Mouse (Mus musculus) gastrocnemius, postnatal 36 days (tissue): ENCODE measurements around the gene Snip1. TPM values are rescaled to one million over a fixed set of nuclear protein-coding genes. Genes with fewer than 3 reads are reported as not detected.
A peak's percentile ranks its signal among the peaks of the same experiment; 100 is the strongest.

Source experiments
- DNase-seq, 2 experiments: peaks; one replicate each; pipeline ENCODE4 v3.0.0; 2022
- intact Hi-C: fragments of 180-260 bp; cut with DNase I; formaldehyde crosslinking; loops from one replicate; pipeline ENCODE4 v1.15.1; 2025
- total RNA-seq, 2 experiments: library from RNA; stranded (reverse); gene quantifications; 2 replicates each; pipeline ENCODE4 v1.2.3; 2021

Gene Snip1
- total RNA-seq, 2 experiments from 2014 or later, result 3.5 to 4.1 TPM

DNA sequence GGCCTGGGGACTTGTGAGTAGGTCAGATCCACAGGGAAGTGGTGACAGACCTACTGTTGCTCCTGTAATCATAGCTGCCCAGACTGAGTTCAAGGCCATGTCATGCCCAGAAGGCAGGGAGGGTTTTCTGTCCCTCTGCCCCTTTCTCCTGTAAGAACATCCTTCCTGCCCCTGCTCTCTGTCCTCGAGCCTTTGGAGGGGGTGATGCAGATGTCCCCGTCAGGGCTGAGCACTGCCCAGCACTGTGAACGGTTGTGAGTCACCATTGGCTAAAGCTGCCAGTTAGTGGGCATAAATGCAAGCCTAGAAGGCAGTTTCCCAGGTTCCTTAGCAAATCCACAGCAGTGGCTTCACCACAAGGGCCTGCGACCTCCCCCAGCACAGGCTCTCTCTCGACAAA, 26.6 kb downstream of the Snip1 start:
- no peak for DNase-seq
- intact Hi-C loops, result no loop called here

DNA sequence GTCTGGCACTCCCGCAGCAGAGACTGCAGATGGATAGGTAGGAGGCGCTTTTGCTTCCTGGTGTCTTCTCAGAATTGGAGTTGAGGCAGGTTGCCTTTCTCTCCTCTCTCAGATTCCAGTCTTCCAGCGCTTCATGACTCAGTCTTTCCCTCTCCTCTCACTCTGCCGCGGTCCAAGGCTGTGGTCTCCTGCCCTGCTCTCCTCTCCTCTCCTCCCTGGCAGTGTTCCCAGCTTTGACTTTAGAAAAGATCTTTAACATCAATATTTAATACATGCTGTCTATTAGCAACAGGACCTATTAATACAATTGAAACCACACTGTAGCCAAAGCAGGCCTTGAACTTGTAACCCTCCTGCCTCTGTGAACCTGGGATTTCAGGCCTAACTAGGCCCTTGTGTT, 29.6 kb downstream of the Snip1 start:
- DNase-seq, result no peak
- intact Hi-C loops, result no loop called here

DNA sequence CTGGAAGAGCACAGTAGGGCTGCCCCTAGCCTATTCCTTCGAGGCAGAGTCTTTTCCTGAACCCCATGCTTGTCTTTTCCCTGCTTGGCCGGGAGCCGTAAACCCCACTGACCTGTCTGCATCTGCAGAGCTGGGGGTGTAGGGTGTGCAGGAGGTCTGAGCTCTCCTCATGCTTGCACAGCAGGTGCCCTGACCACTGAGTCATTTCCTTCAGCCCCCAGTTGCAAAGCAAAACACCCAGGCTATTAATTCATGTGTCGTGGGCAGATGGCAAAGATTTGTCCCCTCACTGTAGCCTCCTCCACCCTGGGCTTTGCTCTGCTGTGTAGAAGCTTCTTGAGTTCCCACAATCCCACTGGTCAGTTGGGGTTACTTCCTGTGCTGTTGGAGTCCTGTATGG, 30.9 kb downstream of the Snip1 start:
- no peak for DNase-seq
- intact Hi-C loops, result no loop called here

DNA sequence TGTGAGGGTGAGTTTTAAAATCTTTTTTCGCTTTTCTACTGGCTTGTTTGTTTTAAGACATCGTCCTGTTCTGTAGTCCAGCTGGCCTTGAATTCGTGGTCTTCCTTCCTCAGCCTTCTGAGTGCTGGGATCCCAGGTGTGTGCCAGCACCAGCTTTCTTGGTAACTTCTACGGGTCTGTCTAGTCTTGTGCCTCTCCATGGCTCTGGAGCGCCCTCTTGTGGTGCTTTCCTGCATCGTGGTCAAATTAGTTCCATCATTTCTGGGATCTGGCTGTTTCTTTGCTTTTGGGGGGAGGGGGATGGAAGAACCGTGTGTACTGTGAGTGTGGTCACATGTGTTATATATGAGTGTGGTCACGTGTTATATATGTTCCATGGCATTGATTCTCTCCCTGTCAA, 33.0 kb downstream of the Snip1 start:
- peak; percentile 72 for DNase-seq
- intact Hi-C loops, result loop anchor here (2.0 kb wide), 1 partner anchor 157 kb away; no protein-coding TSS in a partner anchor

DNA sequence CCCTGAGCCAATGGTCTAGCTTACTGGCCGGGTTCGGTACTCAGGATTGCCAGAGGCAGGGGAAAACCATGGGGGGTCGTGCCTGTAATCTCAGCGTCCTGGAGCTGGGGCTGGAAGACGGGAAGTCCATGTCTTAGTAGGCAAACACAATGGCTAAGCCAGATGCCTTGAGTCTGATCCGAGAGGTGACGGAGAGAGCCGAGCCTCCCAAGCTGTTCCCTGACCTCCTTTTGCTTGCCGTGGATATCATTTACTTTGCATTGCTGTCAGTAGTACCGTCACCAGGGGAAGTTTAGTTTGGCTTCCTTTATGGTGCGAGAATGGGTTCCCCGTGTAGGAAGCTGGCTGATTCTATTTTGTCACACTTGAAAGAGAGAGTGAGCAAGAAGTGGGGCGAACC, 34.9 kb downstream of the Snip1 start:
- intact Hi-C loops, result no loop called here

DNA sequence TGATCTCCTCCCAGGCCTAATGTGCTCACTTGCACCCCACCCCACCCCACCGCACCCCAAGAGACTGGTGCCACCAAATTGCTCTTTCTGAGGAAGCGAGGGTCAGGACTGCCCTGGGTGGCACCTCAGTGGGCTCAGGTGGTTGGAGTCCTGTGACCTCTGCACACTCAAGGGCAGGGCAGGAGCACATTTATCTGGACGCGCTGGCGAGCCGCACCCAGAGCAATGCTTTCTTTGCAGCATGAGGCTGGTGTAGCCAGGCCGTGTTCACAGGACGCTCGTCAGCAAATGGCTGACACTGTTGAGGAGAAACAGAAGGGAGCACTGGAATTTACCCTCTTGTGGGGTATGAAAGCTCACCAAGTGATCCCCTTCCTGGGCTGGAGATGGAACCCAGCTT, 38.9 kb downstream of the Snip1 start:
- intact Hi-C loops, result no loop called here
- DNase-seq, result no peak

More for the DNA sequence above, 34.9 kb downstream of the Snip1 start:
- DNase-seq, result no peak

DNA sequence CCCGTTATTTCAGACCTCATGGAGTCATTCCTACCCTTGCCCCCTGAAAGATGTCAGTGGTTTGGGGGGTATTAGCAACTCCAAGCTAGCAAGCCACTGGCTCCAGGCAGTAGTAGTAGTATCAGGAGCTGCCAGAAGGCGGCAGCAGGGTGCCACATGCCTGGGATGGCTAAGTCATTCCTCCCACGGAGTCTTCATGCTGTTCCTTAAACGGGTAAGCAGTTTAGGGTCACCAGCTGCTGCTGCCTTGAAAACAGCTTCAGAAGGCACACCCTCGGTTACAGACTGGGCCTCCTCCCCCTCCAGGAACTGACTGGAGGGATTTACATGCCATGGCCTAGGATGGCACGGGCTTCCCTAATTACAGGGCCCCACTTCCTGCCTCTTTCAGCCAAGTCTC, 48.2 kb downstream of the Snip1 start:
- peak; percentile 83 for DNase-seq
- intact Hi-C loops, result no loop called here

DNA sequence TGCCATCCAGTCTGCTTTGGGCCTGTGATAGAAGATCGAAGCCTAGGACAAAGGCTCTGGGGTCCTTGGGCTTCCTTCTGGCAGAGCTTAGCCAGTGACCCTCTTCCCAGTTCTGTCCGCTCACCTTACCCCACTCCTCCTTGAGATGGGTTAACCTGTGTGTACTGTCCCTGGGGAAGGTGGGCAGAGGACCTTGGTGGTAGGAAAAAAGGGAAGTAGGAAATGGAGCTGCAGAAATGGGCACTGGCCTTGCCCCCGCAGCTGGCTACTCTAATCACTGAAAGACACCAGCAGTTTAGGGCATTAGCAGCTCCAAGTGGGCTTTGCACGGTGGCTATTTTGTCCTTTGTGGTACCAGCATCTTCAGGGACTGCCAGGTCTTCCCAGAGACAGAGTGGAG, 48.6 kb downstream of the Snip1 start:
- intact Hi-C loops, result no loop called here
- no peak for DNase-seq

DNA sequence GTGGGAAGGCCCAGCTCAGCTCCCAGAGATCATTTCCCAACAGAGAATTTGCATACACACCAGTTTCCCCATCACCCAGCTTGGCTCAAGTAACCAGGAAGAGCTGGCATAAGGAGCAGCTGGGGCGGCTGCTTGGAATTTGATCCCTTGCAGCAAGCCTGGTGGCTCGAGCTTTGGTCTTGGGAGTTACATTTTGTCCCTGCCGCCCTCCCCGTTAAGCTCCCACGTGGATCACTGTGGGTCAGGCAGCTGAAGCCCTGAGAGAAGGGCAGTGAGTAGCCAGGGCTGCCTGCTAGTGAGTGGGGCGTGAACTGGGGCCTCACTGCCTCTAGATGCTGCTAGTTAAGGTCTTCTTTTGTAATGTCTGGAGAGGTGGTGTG, 49.2 kb downstream of the Snip1 start:
- peak; percentile 53 to 54 for DNase-seq
- intact Hi-C loops, result no loop called here

DNA sequence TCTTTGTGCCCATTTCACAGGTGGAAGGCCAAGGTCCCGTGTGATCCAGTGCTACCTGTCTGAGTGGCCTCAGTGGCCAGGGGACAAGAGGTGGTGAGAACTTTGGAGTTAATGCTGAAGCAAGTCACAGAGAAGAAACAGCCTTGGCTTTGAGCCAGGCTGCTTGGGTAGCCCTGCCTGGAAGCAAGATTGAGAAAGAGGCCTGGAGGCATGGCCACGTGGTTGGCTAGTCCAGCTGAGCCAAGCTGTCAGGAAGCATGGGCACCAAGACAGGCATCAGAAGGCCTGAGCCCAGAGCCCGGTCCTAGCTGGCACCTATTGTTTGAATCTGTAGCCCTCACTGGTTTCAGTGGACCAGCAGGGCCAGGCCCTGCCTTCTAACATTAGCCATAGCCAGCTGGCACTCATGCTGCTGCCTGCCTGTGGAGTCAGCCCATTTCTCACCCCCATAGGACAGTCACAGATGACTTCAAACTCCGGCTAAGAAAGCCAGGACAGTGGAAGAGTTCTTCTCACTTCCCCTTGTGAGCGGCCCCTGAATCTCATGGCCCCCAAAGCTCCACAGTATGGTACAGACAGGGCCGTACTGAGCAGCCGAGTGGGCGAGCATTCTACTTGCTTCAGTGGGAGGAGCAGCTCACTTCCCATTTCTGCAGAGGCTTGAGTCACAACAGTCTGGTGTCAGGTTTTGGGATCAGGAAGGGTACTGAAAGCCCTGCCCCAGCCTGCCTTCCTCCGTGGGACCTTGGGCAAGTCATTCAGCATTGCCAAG, 49.8 kb downstream of the Snip1 start:
- intact Hi-C loops, result no loop called here
- peak; percentile 57 to 58 for DNase-seq

DNA sequence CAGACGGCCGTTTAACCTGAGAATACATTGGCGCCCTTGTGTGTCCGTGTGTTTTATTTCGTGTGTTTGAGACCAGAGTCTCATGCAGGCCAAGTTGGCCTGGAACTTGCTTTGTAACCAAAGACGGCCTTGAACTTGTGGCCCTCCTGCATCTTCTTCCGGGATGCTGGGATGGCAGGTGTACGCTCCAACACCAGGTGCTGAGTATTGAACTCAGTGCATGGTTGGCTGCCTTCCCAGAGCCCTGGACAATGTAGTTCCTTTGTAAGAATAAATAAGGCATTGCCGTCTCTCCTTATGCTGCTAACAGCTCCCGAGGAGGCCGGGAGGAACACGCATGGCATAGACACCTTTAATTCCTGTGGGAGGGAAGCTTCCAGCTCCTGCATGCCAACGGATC, 50.5 kb downstream of the Snip1 start:
- intact Hi-C loops, result no loop called here
- no peak for DNase-seq

DNA sequence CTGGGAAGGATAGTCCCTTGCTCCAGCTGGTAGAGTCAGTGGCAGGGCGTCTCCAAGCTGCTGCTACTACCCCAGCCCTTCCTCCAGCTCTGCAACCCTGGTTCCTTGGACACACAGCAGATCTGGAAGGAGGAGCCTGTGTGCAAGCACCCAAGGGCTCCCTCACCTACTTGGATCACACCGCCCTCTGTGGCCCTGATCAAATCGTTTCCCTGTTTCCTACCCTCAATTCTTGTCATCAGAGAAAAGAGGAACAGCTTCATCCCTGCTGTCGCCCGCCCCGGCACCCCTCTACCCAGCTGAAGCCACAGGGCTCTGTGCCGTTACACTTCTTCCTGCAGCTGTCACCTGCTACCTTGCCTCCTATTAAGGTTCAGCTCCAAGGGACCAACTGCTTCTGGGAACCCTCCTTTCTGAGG, 51.4 kb downstream of the Snip1 start:
- intact Hi-C loops, result no loop called here
- no peak for DNase-seq

DNA sequence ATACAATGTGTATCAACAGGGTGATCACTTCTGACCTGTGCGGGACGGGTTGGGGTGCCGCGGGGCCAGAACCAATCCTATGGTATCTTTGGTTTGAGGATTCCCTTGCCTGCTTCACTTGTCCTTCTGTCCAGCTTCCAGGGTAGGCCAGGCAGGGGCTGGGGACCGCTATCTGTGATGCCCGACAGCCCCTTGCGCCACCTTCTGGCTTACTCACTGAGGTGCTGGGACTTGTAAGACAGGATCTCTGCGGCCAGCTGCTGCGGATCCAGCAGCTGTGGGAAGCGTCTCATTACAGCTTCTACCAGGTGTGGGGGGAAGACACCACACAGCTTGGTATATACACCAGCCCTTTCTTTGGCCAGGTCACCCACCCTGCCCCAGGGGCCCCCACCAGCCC, 52.6 kb downstream of the Snip1 start:
- DNase-seq, result no peak

DNA sequence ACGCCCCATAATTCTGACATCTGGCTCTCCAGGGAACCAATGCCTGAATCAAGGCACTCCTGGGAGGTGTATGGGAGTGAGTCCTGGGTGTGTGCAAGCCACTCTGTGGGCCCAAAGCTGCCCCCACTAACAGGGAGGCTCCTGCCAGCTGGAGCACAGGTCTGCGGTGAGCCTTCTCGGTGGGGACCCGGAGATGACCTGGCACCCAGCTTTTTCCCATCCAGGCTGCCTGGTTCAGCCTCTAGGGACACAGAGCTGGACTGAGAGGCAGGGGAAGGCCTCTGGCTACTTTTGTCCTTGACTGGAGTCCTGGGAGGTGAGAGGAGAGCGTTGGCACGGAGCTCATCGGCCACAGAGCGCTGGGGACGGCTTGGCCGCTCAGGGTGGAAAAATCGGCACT, 53.2 kb downstream of the Snip1 start:
- DNase-seq, result no peak
- intact Hi-C loops, result no loop called here

More for the DNA sequence above, 52.6 kb downstream of the Snip1 start:
- intact Hi-C loops, result no loop called here

DNA sequence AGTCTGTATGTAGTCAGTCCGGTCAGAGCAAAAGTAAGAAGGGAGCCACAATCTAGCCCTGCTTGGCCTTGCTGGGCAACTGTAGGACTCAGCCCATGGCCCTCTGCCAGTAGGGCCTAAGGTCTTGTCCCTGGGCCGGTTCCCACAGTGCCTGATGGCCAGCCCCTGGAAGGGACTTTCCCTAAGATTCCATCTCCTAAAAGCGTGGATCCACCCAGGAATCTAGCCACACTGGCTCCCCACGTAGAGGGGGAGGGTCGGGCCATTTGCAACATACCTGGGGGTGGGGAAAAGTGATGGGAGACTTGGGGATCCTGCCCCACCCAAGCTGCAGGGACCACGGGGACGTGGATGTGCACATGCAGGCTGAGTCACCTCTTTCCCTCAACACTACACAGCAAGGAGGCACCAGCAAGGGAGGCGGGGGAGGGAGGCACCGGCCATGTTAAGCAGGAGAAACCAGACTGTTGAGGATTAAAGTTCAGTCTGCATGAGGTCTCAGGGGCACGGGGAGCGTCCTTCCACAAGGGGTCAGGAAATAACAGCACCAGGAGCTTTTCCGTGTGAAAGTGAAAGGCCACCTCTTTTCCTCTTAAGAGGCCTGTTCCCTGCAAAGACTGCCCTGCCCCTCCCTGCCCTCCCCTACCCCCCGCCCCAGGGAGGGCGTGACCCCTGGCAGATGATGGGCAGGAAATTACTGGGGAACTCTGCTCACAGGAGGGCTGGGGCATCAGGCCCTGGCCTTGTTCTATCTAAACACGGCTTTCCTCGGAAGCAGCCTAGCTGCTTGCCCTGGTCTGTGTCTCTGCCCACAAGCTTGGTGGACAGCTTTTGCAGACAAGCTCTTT, 56.2 kb downstream of the Snip1 start:
- DNase-seq, result peak; percentile 56 to 62
- intact Hi-C loops, result no loop called here

DNA sequence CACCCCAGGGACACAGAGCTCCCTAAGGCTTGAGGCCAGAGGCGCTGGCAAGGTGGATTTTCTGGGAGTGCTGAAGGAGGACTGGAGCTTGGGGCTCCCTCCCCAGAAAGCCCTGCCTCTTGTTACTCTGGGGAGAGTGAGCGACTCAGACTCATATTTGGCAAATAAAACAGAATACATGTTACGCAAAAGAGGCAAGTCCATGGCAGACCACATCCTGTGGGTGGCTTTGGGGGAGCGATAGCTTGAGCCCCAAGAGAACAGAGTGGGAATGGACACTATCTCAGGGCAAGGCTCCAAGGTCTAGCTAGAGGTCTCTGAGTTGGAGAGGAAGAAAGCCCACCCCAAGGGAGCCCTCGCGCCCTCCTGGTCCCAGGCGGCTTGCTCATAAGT, 56.8 kb downstream of the Snip1 start:
- peak; percentile 54 to 57 for DNase-seq
- intact Hi-C loops, result no loop called here

Other genes with a start within 250 kb of the Snip1 start
- 1 to 10 TPM; 6.1 to 9.4 TPM for gene Yrdc, start 216.0 kb upstream of the Snip1 start, total RNA-seq
- gene 1110065P20Rik, start 215.5 kb upstream of the Snip1 start, total RNA-seq, result 10 to 100 TPM; 19.6 to 20.4 TPM
- gene Maneal, start 204.5 kb upstream of the Snip1 start, total RNA-seq, result under 1 TPM; 0.39 to 0.43 TPM
- gene Epha10, start 185.8 kb upstream of the Snip1 start, total RNA-seq, result not detected
- gene 9930104L06Rik, start 129.6 kb upstream of the Snip1 start, total RNA-seq, result 1 to 10 TPM; 5.9 to 6.0 TPM
- gene Cdca8, start 127.4 kb upstream of the Snip1 start, total RNA-seq, result 1 to 10 TPM in 1 of 2 experiments, under 1 TPM in 1; 0.64 to 1.0 TPM
- under 1 TPM in 1 of 2 experiments, not detected in 1; 0.49 TPM for gene Rspo1, start 80.2 kb upstream of the Snip1 start, total RNA-seq
- 10 to 100 TPM; 21.3 to 31.4 TPM for gene Gnl2, start 50.1 kb upstream of the Snip1 start, total RNA-seq
- not detected for gene Dnali1, start 969 bp upstream of the Snip1 start, total RNA-seq
- 10 to 100 TPM in 1 of 2 experiments, 1 to 10 TPM in 1; 7.6 to 10.5 TPM for gene Meaf6, start 18.5 kb downstream of the Snip1 start, total RNA-seq
- gene Zc3h12a, start 61.2 kb downstream of the Snip1 start, total RNA-seq, result 1 to 10 TPM; 1.9 to 3.0 TPM